Mouse (Mus musculus) hindbrain, postnatal 0 days (tissue): ENCODE results near the gene Osbpl2. TPM values are rescaled to one million over a fixed set of nuclear protein-coding genes. Genes with fewer than 3 reads are reported as not detected.

Experiments used
- ATAC-seq: fragments of 200-750 bp; cut with Nextera tagmentation; 2 replicates; pipeline ENCODE4 v1.8.0; 2017; ENCODE audit warnings: mild to moderate bottlenecking, moderate TSS enrichment, moderate library complexity
- DNase-seq: peaks from one replicate; pipeline ENCODE4 v3.0.0-alpha.2; 2015; ENCODE audit warnings: low spot score
- H3K27ac ChIP-seq: fragments of 300-500 bp; sonication (generic); 2 replicates; pipeline ENCODE4 v1.5.1; 2014; ENCODE audit warnings: mild to moderate bottlenecking
- H3K27me3 ChIP-seq: fragments of 300-500 bp; sonication (generic); 2 replicates; pipeline ENCODE4 v1.6.1; 2014; ENCODE audit warnings: low read length, mixed read lengths; ENCODE audit not compliant: insufficient read depth
- H3K36me3 ChIP-seq: fragments of 300-500 bp; sonication (generic); 2 replicates; pipeline ENCODE4 v1.6.1; 2014; ENCODE audit warnings: low read length, mixed read lengths; ENCODE audit not compliant: insufficient read depth
- H3K4me1 ChIP-seq: fragments of 300-500 bp; sonication (generic); 2 replicates; pipeline ENCODE4 v1.6.1; 2014; ENCODE audit warnings: antibody characterized with exemption, low read length, mixed read lengths; ENCODE audit not compliant: insufficient read depth
- H3K4me2 ChIP-seq: fragments of 300-500 bp; sonication (generic); 2 replicates; pipeline ENCODE4 v1.6.1; 2014; ENCODE audit warnings: low read depth, mild to moderate bottlenecking, low read length, moderate library complexity, mixed read lengths
- H3K4me3 ChIP-seq: fragments of 300-500 bp; sonication (generic); 2 replicates; pipeline ENCODE4 v1.5.1; 2014; ENCODE audit warnings: low read length
- H3K9ac ChIP-seq: fragments of 300-500 bp; sonication (generic); replicated peaks from 2 replicates; pipeline ENCODE4 v1.6.1; 2014; ENCODE audit warnings: mild to moderate bottlenecking, low read length, moderate library complexity, mixed read lengths
- H3K9me3 ChIP-seq: fragments of 300-500 bp; sonication (generic); 2 replicates; pipeline ENCODE4 v1.6.1; 2016; ENCODE audit warnings: low read length, mixed read lengths
- CTCF ChIP-seq: IDR thresholded peaks from 2 replicates; pipeline ENCODE4 v1.5.1; 2016; ENCODE audit warnings: antibody characterized with exemption, control low read depth, low read depth
- WGBS: fragments of 180-500 bp; shearing (Covaris S2); extraction: QIAGEN DNeasy Blood & Tissue Kit; methylation state at CpG from one replicate; pipeline ENCODE4 v1.1.7; 2014; 5-methylcytosine and 5-hydroxymethylcytosine counted together
- polyA plus RNA-seq: library from polyadenylated mRNA; unstranded; fragments of >200 nt; fragmentation: Nextera tagmentation; extraction: Ambion mirVana; gene quantifications from 2 replicates; pipeline ENCODE4 v1.2.1, GENCODE M21; 2015
- total RNA-seq: library from RNA; depleted of rRNA; stranded (reverse); fragments of >200 nt; gene quantifications from 2 replicates; pipeline ENCODE4 v1.2.3, GENCODE M21; 2014

Osbpl2 gene
- total and polyA plus RNA-seq, 2 experiments from 2014 or later: 39.2 to 57.9 TPM

GRCm38 (mm10) chr2:180126195-180126594 is 7.1 kb downstream of the Osbpl2 start:
- Histone ChIP-seq H3K9ac (no peak overlapping the region), H3K36me3 (peaks cover 4% of the 10 kb centered on the region; the same call in 1 of the 2 replicates), H3K27ac (peak overlapping the region; percentile 2; the same call in 1 of the 2 replicates), H3K4me3 (no peak overlapping the region), H3K27me3 (no peaks in the 10 kb centered on the region), H3K4me2 (no peak overlapping the region), H3K4me1 (peaks cover 14% of the 10 kb centered on the region; the same call in 1 of the 2 replicates), H3K9me3 (no peaks in the 10 kb centered on the region)
- peak; percentile 62 for DNase-seq
- TF ChIP-seq CTCF: no peak
- ATAC-seq: peak; percentile 61
- WGBS: 16% methylated on average over 4 of the region's 4 CpGs

GRCm38 (mm10) chr2:180127675-180128074 is 8.6 kb downstream of the Osbpl2 start:
- Histone ChIP-seq H3K27ac (peak overlapping the region; percentile 2; the same call in 1 of the 2 replicates), H3K4me3 (no peak overlapping the region), H3K4me2 (no peak overlapping the region), H3K9me3 (no peaks in the 10 kb centered on the region), H3K9ac (no peak overlapping the region), H3K36me3 (peaks cover 4% of the 10 kb centered on the region; the same call in 1 of the 2 replicates), H3K4me1 (peaks cover 14% of the 10 kb centered on the region; the same call in 1 of the 2 replicates), H3K27me3 (no peaks in the 10 kb centered on the region)
- ATAC-seq: no peak
- DNase-seq: no peak
- no peak for TF ChIP-seq CTCF
- 65% methylated on average over 1 of the region's 1 CpGs for WGBS

GRCm38 (mm10) chr2:180133231-180133630 is 14.1 kb downstream of the Osbpl2 start:
- no peak for ATAC-seq
- no peak for TF ChIP-seq CTCF
- no peaks in the 10 kb centered on the region for H3K4me1 ChIP-seq
- H3K4me3 ChIP-seq: no peak overlapping the region
- no peaks in the 10 kb centered on the region; the same call in 1 of the 2 replicates for H3K36me3 ChIP-seq
- 96% methylated on average over 4 of the region's 4 CpGs for WGBS
- DNase-seq: no peak
- no peaks in the 10 kb centered on the region for H3K27me3 ChIP-seq
- H3K4me2 ChIP-seq: no peak overlapping the region
- H3K9me3 ChIP-seq: no peaks in the 10 kb centered on the region
- no peak overlapping the region for H3K9ac ChIP-seq
- H3K27ac ChIP-seq: no peak overlapping the region

- DNase-seq (no peak), ATAC-seq (no peak)
- no peak for TF ChIP-seq CTCF
- Histone ChIP-seq H3K4me2 (no peak overlapping the region), H3K27ac (no peak overlapping the region), H3K4me1 (no peaks in the 10 kb centered on the region), H3K27me3 (no peaks in the 10 kb centered on the region), H3K36me3 (peaks cover 3% of the 10 kb centered on the region; the same call in 1 of the 2 replicates), H3K9ac (no peak overlapping the region), H3K9me3 (no peaks in the 10 kb centered on the region), H3K4me3 (no peak overlapping the region)
- 83% methylated on average over 3 of the region's 3 CpGs for WGBS
Measured at GRCm38 (mm10) chr2:180133911-180134310, 14.8 kb downstream of the Osbpl2 start.

- DNase-seq: no peak
- no peak for TF ChIP-seq CTCF
- Histone ChIP-seq H3K27ac (no peak overlapping the region), H3K36me3 (peaks cover 5% of the 10 kb centered on the region; the same call in 1 of the 2 replicates), H3K9me3 (no peaks in the 10 kb centered on the region), H3K4me3 (no peak overlapping the region), H3K4me1 (no peaks in the 10 kb centered on the region), H3K27me3 (no peaks in the 10 kb centered on the region), H3K9ac (no peak overlapping the region), H3K4me2 (no peak overlapping the region)
- 85% methylated on average over 5 of the region's 5 CpGs for WGBS
- no peak for ATAC-seq
Measured at GRCm38 (mm10) chr2:180135414-180135813, 16.3 kb downstream of the Osbpl2 start.

- no peak overlapping the region for H3K4me3 ChIP-seq
- no peak overlapping the region for H3K4me2 ChIP-seq
- no peak overlapping the region for H3K9ac ChIP-seq
- ATAC-seq: no peak
- no peak for TF ChIP-seq CTCF
- H3K27me3 ChIP-seq: no peaks in the 10 kb centered on the region
- no peaks in the 10 kb centered on the region for H3K4me1 ChIP-seq
- H3K36me3 ChIP-seq: peaks cover 53% of the 10 kb centered on the region
- H3K27ac ChIP-seq: no peak overlapping the region
- no peak for DNase-seq
- 75% methylated on average over 2 of the region's 2 CpGs for WGBS
- H3K9me3 ChIP-seq: no peaks in the 10 kb centered on the region
Measured at GRCm38 (mm10) chr2:180146091-180146490, 27.0 kb downstream of the Osbpl2 start.

GRCm38 (mm10) chr2:180147379-180147778 is 28.3 kb downstream of the Osbpl2 start:
- Histone ChIP-seq H3K4me3 (no peak overlapping the region), H3K9me3 (no peaks in the 10 kb centered on the region), H3K4me2 (no peak overlapping the region), H3K9ac (no peak overlapping the region), H3K4me1 (no peaks in the 10 kb centered on the region), H3K27me3 (no peaks in the 10 kb centered on the region), H3K36me3 (peaks cover 48% of the 10 kb centered on the region), H3K27ac (no peak overlapping the region)
- TF ChIP-seq CTCF: no peak
- 70% methylated on average over 6 of the region's 6 CpGs for WGBS
- no peak for DNase-seq
- no peak for ATAC-seq
